Mouse (Mus musculus): ENCODE measurements at regions not wholly inside any gene's neighbourhood (a gene's known extent, or its start where the extent isn't known, plus 50 kb on each side); places are given as distances from the start of the nearest gene placed in this dataset.

DNA sequence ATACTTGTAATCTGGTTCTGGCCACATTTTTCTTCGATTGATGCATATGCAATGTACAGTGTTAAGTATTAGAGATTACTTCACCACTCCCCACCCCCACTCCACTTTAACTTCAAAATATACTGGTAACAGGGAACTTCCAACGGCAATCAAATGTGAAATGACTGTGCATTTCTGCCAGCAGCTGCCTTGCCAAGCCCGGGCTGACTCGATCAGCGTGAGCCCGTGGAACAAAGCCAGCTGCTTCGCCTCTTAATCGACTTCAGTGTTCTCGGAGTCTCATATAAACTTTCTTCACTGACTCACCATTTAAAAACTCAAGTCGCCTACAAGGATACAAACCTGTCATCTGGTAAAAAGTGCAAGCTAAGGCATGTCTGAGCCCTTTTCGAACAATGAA lies 188.7 kb upstream of the L3mbtl3 start:
- Histone ChIP-seq H3K9me3 (replicated peaks; ENCODE audit: insufficient read depth, low read length) (no peaks in the 10 kb centered on the region), H3K79me2 (ENCODE audit: control insufficient read depth, insufficient read depth, low read length, poor library complexity) (no peaks in the 10 kb centered on the region), H3K27me3 (ENCODE audit: control insufficient read depth in 1 of 2, insufficient read depth in 2 of 2, low read length in 2 of 2) (no peaks in the 10 kb centered on the region), H3K9ac (ENCODE audit: control insufficient read depth, low read depth, low read length, poor library complexity, severe bottlenecking) (peak overlapping the region; percentile 79), H3K4me3 (ENCODE audit: control insufficient read depth in 1 of 2, insufficient read depth in 1 of 2, low read depth in 2 of 2, low read length in 2 of 2) (peak overlapping the region; percentile 62 to 67), H3K27ac (ENCODE audit: control insufficient read depth, low read depth, low read length) (peak overlapping the region; percentile 94), H3K4me1 (ENCODE audit: control insufficient read depth in 1 of 2, insufficient read depth in 2 of 2, low read length in 2 of 2) (peaks cover 7 to 15% of the 10 kb centered on the region in 2 experiments; a peak in 3 of 4 replicates), H3K36me3 (ENCODE audit: control insufficient read depth in 1 of 2, insufficient read depth in 2 of 2, low read length in 2 of 2) (peaks cover 0 to 15% of the 10 kb centered on the region in 2 experiments; a peak in 2 of 4 replicates)
- peak; percentile 95 for DNase-seq (ENCODE audit: low read depth, low spot score)
- TF ChIP-seq CHD2 (IDR thresholded peaks at IDR 0.05; ENCODE audit: low read length) (peak; percentile 79), ZMIZ1 (IDR thresholded peaks at IDR 0.05; ENCODE audit: low read depth, low read length) (no peak), ETS1 (IDR thresholded peaks at IDR 0.05; ENCODE audit: low read depth, low read length) (peak; percentile 99), USF2 (IDR thresholded peaks at IDR 0.05; ENCODE audit: borderline replicate concordance in 1 of 2, insufficient read depth in 1 of 2, low read depth in 1 of 2, low read length in 2 of 2) (no peak), ZC3H11A (IDR thresholded peaks at IDR 0.05; ENCODE audit: low read depth, low read length) (peak; percentile 34; the same call in 1 of the 2 replicates), HCFC1 (IDR thresholded peaks at IDR 0.05; ENCODE audit: low read depth, low read length) (0 out of 2 replicates have a peak, but pooled peaks have one; percentile 33), NRF1 (IDR thresholded peaks at IDR 0.05; ENCODE audit: insufficient read depth, low read depth, low read length, poor library complexity, severe bottlenecking) (no peak), BHLHE40 (IDR thresholded peaks at IDR 0.05; ENCODE audit: borderline replicate concordance, low read depth, low read length) (peak; percentile 96), JUND (IDR thresholded peaks at IDR 0.05; ENCODE audit: low read depth, low read length) (peak; percentile 62; the same call in 1 of the 2 replicates), MYC (IDR thresholded peaks at IDR 0.05; ENCODE audit: low read depth, low read length) (peak; percentile 61; the same call in 1 of the 2 replicates), ZNF384 (IDR thresholded peaks at IDR 0.05; ENCODE audit: low read depth, low read length) (0 out of 2 replicates have a peak, but pooled peaks have one; percentile 3), POLR2AphosphoS5 (IDR thresholded peaks at IDR 0.05; ENCODE audit: borderline replicate concordance, low read depth, low read length) (no peak), TCF12 (IDR thresholded peaks at IDR 0.05; ENCODE audit: low read depth, low read length) (peak; percentile 78), MAX (IDR thresholded peaks at IDR 0.05; ENCODE audit: low read length) (peak; percentile 75), ZKSCAN1 (IDR thresholded peaks at IDR 0.05; ENCODE audit: low read depth, low read length) (no peak), CHD1 (IDR thresholded peaks at IDR 0.05; ENCODE audit: low read depth, low read length) (no peak), GABPA (IDR thresholded peaks at IDR 0.05; ENCODE audit: low read depth, low read length) (peak; percentile 91), E2F4 (IDR thresholded peaks at IDR 0.05; ENCODE audit: borderline replicate concordance, low read depth, low read length) (0 out of 2 replicates have a peak, but pooled peaks have one; percentile 42), POLR2AphosphoS2 (IDR thresholded peaks at IDR 0.05; ENCODE audit: low read length) (no peak), TBP (IDR thresholded peaks at IDR 0.05; ENCODE audit: low read depth, low read length) (0 out of 2 replicates have a peak, but pooled peaks have one; percentile 58), MXI1 (IDR thresholded peaks at IDR 0.05; ENCODE audit: low read depth, low read length) (peak; percentile 75), RAD21 (IDR thresholded peaks at IDR 0.05; ENCODE audit: low read depth, low read length) (no peak; the same call in 1 of the 2 replicates), POLR2A (IDR thresholded peaks at IDR 0.05; ENCODE audit: control insufficient read depth in 1 of 2, insufficient read depth in 1 of 2, low read depth in 1 of 2, low read length in 2 of 2, poor library complexity in 1 of 2) (peak in 1 of 2 experiments; percentile 35; a peak in 1 of 4 replicates), GATA1 (IDR thresholded peaks at IDR 0.05; ENCODE audit: low read depth, low read length) (peak; percentile 29; the same call in 1 of the 2 replicates), SIN3A (IDR thresholded peaks at IDR 0.05; ENCODE audit: low read length) (peak; percentile 90), MYB (IDR thresholded peaks at IDR 0.05; ENCODE audit: low read depth, low read length) (peak; percentile 96), MAZ (IDR thresholded peaks at IDR 0.05; ENCODE audit: low read depth, low read length) (no peak), TAL1 (IDR thresholded peaks at IDR 0.05; ENCODE audit: low read length) (no peak), SMC3 (IDR thresholded peaks at IDR 0.05; ENCODE audit: low read depth, low read length) (0 out of 2 replicates have a peak, but pooled peaks have one; percentile 13), MAFK (IDR thresholded peaks at IDR 0.05; ENCODE audit: borderline replicate concordance, low read depth, low read length) (peak; percentile 88), CTCF (IDR thresholded peaks at IDR 0.05 in 2 of 3, conservative IDR thresholded peaks at IDR 0.05 in 1 of 3; ENCODE audit: control insufficient read depth in 1 of 3, insufficient read depth in 1 of 3, low read depth in 2 of 3, low read length in 3 of 3, poor library complexity in 1 of 3, severe bottlenecking in 1 of 3) (no peak), RCOR1 (IDR thresholded peaks at IDR 0.05; ENCODE audit: low read depth, low read length) (peak; percentile 61; the same call in 1 of the 2 replicates), USF1 (IDR thresholded peaks at IDR 0.05; ENCODE audit: low read depth, low read length) (no peak), KAT2A (conservative IDR thresholded peaks at IDR 0.05; ENCODE audit: low read depth, low read length) (peak; percentile 52), EP300 (IDR thresholded peaks at IDR 0.05; ENCODE audit: low read depth in 1 of 2, low read length in 2 of 2) (peak; percentile 89 to 97), ELF1 (IDR thresholded peaks at IDR 0.05; ENCODE audit: low read depth, low read length) (no peak), NELFE (IDR thresholded peaks at IDR 0.05; ENCODE audit: low read depth, low read length) (0 out of 2 replicates have a peak, but pooled peaks have one; percentile 30)

All from MEL (cell line).